Mouse (Mus musculus) gastrocnemius, adult 2 months (tissue): ENCODE results near the gene Art1. TPM values are rescaled to one million over a fixed set of nuclear protein-coding genes. Genes with fewer than 3 reads are reported as not detected.

Experiments used
- DNase-seq: peaks from one replicate; pipeline ENCODE4 v3.0.0; 2022
- H3K27ac ChIP-seq: fragments of 200-600 bp; 2 replicates; pipeline ENCODE4 v1.8.1; 2022; ENCODE audit warnings: mild to moderate bottlenecking
- H3K4me3 ChIP-seq: fragments of 200-600 bp; 2 replicates; pipeline ENCODE4 v1.8.1; 2022; ENCODE audit warnings: mild to moderate bottlenecking, moderate library complexity
- CTCF ChIP-seq: fragments of 200-600 bp; IDR thresholded peaks from 2 replicates; pipeline ENCODE4 v1.8.1; 2022; ENCODE audit warnings: antibody characterized with exemption, mild to moderate bottlenecking, moderate library complexity
- intact Hi-C: fragments of 180-260 bp; cut with DNase I; formaldehyde crosslinking; loops from one replicate; pipeline ENCODE4 v1.15.1; 2025
- long read RNA-seq, 2 experiments: library from polyadenylated mRNA; stranded (forward); transcript quantifications; one replicate each; pipeline ENCODE4 v2.0.0; 2021
- total RNA-seq, 2 experiments: library from RNA; stranded (reverse); gene quantifications; 2 replicates each; pipeline ENCODE4 v1.2.3; 2021

Art1 gene
- 100 to 1,000 TPM; 480 to 491 TPM for total RNA-seq
- long read RNA-seq, experiment 1, transcript Art1-201 (5 exons, 1,425 nt), result major isoform, 219 of 438 reads
- long read RNA-seq, experiment 1, partial matches to known transcripts, result 130 of 438 reads
- long read RNA-seq, experiment 1, other reads (novel, unspliced or antisense), result 88 of 438 reads
- long read RNA-seq, experiment 2, transcript Art1-201 (5 exons, 1,425 nt), result major isoform, 308 of 621 reads
- long read RNA-seq, experiment 2, partial matches to known transcripts, result 183 of 621 reads
- long read RNA-seq, experiment 2, other reads (novel, unspliced or antisense), result 129 of 621 reads

GRCm38 (mm10) chr7:102101487-102101886 lies at the start of gene Art1:
TSS of gene Art1 (plus strand) at chr7:102101743.
- H3K27ac ChIP-seq, result peak within 1 kb of the TSS; percentile 97
- peak within 1 kb of the TSS; percentile 71 for H3K4me3 ChIP-seq
- TF ChIP-seq CTCF, result no peak
- peak; percentile 82 for DNase-seq
- intact Hi-C loops, result no loop called here

- intact Hi-C loops, result loop anchor here (5.0 to 10.0 kb wide), 2 partner anchors 129 to 397 kb away; partner anchors contain the start of genes Clpb, Lrrc51 and Numa1
- Histone ChIP-seq H3K27ac (no peak overlapping the region), H3K4me3 (no peak overlapping the region)
- no peak for DNase-seq
- TF ChIP-seq CTCF, result no peak
Measured at GRCm38 (mm10) chr7:102061353-102061752, 40.2 kb upstream of the Art1 start.

DNA sequence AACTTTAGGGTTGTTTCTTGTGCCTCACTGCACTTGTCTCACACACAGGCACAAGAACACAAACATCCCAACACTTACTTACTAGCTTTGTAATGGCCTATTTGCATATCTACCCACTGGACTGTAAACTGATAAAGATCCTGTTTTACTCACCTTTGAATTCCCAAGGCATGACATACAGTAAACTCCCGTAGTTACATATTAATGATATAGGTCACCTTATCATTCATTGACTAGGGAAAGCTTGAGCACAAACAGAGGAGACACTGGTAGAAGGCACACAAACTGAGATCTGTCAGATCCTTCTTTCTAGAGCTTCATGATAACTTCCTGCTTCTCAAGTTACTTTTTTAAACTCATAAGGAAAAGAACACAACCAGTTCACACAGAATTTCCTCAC lies 39.3 kb upstream of the Art1 start:
- intact Hi-C loops, result loop anchor here (5.0 to 10.0 kb wide), 2 partner anchors 130 to 397 kb away; partner anchors contain the start of genes Clpb, Lrrc51 and Numa1
- no peak for DNase-seq
- no peak overlapping the region for H3K4me3 ChIP-seq
- TF ChIP-seq CTCF, result no peak
- H3K27ac ChIP-seq, result no peak overlapping the region

- TF ChIP-seq CTCF, result no peak
- intact Hi-C loops, result loop anchor here (5.0 to 10.0 kb wide), 2 partner anchors 132 to 399 kb away; partner anchors contain the start of genes Clpb, Lrrc51 and Numa1
- no peak for DNase-seq
- H3K4me3 ChIP-seq, result peak overlapping the region; percentile 77
- no peak overlapping the region for H3K27ac ChIP-seq
Measured at GRCm38 (mm10) chr7:102063891-102064290, 37.7 kb upstream of the Art1 start.

DNA sequence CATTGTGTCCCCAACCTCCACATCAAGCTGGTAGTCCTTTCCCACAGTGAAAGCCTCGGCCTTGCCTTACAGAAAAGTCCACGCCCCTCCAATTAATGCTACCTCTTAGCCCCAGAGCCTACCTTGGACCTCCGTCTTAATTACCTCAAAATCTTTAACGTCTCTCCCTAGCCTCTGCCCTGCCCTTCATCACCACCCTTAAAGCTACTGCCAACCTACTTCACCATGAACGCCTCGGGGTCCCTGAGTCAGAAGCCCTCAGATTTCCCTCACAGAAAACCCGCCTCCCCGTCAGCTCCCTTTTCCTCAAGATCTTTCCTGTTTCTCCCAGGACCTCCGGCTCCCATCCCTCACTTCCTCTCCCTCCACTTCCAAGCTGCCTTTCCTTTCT lies 36.9 kb upstream of the Art1 start:
- intact Hi-C loops, result loop anchor here (5.0 to 10.0 kb wide), 2 partner anchors 132 to 400 kb away; partner anchors contain the start of genes Clpb, Lrrc51 and Numa1
- TF ChIP-seq CTCF, result no peak
- H3K27ac ChIP-seq, result peak overlapping the region; percentile 92
- no peak for DNase-seq
- H3K4me3 ChIP-seq, result peak overlapping the region; percentile 77

- H3K4me3 ChIP-seq, result peak within 1 kb of the TSS; percentile 77
- DNase-seq, result peak; percentile 97
- TF ChIP-seq CTCF, result no peak
- intact Hi-C loops, result loop anchor here (10.0 kb wide), 1 partner anchor 400 kb away; the partner anchor contains the start of gene Clpb
- H3K27ac ChIP-seq, result peak within 1 kb of the TSS; percentile 92
Measured at GRCm38 (mm10) chr7:102065046-102065891, 36.3 kb upstream of the Art1 start, which contains the start of the genes Rnf121, Xndc1 and Xntrpc. TSS of gene Rnf121 (minus strand) at chr7:102065469. TSS of gene Xndc1 (plus strand) at chr7:102065511. TSS of gene Xntrpc (plus strand) at chr7:102065713.

GRCm38 (mm10) chr7:102066363-102066762 lies 35.2 kb upstream of the Art1 start:
- intact Hi-C loops, result loop anchor here (10.0 kb wide), 1 partner anchor 402 kb away; the partner anchor contains the start of gene Clpb
- Histone ChIP-seq H3K27ac (peak overlapping the region; percentile 92), H3K4me3 (peak overlapping the region; percentile 77)
- no peak for TF ChIP-seq CTCF
- DNase-seq, result no peak

DNA sequence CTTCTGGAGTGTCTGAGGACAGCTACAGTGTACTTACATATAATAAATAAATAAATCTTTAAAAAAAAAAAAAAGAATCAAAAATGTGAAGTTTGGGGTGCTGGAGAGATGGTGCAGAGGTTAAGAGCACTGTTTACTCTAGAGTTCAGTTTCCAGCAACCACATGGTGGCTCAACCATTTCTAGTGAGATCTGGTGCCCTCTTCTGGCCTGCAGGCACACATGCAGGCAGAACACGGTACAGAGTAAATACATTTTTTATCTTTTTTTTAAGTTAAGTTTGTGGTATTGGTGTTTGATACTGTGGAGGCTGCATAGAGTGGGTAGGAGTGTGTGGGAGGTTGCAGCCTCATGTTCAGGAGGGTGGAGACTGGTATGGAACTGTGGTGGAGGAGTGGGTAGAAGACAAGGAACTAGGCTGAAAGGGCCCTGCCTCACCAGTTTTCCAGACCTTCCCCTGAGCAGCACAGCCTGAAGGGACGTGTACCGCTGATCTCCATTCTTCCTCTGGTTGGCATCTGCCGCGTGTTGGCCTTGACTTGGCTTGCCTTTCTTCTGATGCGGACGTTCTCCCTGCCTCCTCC lies 24.7 kb upstream of the Art1 start:
- no peak for DNase-seq
- intact Hi-C loops, result loop anchor here (1.0 to 2.0 kb wide), 2 partner anchors 79 to 158 kb away; no protein-coding TSS in a partner anchor
- peak; percentile 72 for TF ChIP-seq CTCF

GRCm38 (mm10) chr7:102078517-102078916 lies 23.0 kb upstream of the Art1 start:
- TF ChIP-seq CTCF, result peak; percentile 74
- intact Hi-C loops, result no loop called here
- DNase-seq, result no peak
- Histone ChIP-seq H3K4me3 (no peak overlapping the region), H3K27ac (no peak overlapping the region)

More for the DNA sequence above, 24.7 kb upstream of the Art1 start:
- Histone ChIP-seq H3K27ac (no peak overlapping the region), H3K4me3 (no peak overlapping the region)

- no peak for DNase-seq
- Histone ChIP-seq H3K27ac (no peak overlapping the region), H3K4me3 (no peak overlapping the region)
- intact Hi-C loops, result no loop called here
- TF ChIP-seq CTCF, result no peak
Measured at GRCm38 (mm10) chr7:102080311-102080710, 21.2 kb upstream of the Art1 start.

DNA sequence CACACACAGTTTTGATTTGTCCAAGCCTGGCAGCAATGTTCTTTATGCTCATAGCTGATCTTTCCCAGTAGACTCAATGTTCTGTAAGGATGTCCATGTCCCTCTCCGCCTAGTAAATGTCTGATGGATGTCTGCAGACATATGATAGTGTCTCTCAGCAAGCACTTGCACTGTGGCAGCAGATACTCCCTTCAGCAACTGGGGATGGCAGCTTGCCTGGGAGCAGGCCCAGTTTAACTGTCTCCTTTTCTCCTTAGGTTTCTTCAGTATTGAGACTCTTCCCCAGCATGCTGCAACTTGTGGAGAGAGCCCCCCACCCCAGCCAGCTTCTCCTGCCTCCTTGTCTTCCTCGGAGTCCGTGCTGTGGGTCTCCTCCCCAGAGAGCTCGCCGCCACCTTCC lies 19.8 kb upstream of the Art1 start:
- H3K4me3 ChIP-seq, result no peak overlapping the region; the same call in 1 of the 2 replicates
- intact Hi-C loops, result no loop called here
- DNase-seq, result peak; percentile 84
- no peak for TF ChIP-seq CTCF
- peak overlapping the region; percentile 81 for H3K27ac ChIP-seq

GRCm38 (mm10) chr7:102082816-102083215 lies 18.7 kb upstream of the Art1 start, which contains the start of gene Trpc2:
TSS of gene Trpc2 (plus strand) at chr7:102083116.
- DNase-seq, result no peak
- intact Hi-C loops, result no loop called here
- Histone ChIP-seq H3K4me3 (no peak within 1 kb of the TSS; the same call in 1 of the 2 replicates), H3K27ac (peak within 1 kb of the TSS; percentile 81)
- TF ChIP-seq CTCF, result no peak
